Mouse (Mus musculus): ENCODE measurements around the gene Smco3. TPM values are rescaled to one million over a fixed set of nuclear protein-coding genes. Genes with fewer than 3 reads are reported as not detected.
"Not testable (repeated sequence)": the region's sequence is repeated elsewhere in the genome, so short reads cannot be mapped to it uniquely, and the experiment has no call there.

Gene Smco3
- not detected in 2 replicates for total RNA-seq (2012; rRNA removed)
- polyA plus RNA-seq (2012; ENCODE audit: insufficient read depth in 1 of 2, insufficient read length in 2 of 2, low read depth in 1 of 2, low replicate concordance in 2 of 2, missing spikeins in 1 of 2), result not detected

- Histone ChIP-seq H3K36me3 (ENCODE audit: control insufficient read depth in 1 of 2, insufficient read depth in 2 of 2, low read length in 2 of 2) (no peaks in the 10 kb centered on the region), H3K9me3 (replicated peaks; ENCODE audit: insufficient read depth, low read length) (no peaks in the 10 kb centered on the region), H3K27me3 (ENCODE audit: control insufficient read depth in 1 of 2, insufficient read depth in 2 of 2, low read length in 2 of 2) (peaks cover 1 to 3% of the 10 kb centered on the region in 2 experiments; a peak in 2 of 4 replicates), H3K4me1 (ENCODE audit: control insufficient read depth in 1 of 2, insufficient read depth in 2 of 2, low read length in 2 of 2) (no peaks in the 10 kb centered on the region), H3K79me2 (ENCODE audit: control insufficient read depth, insufficient read depth, low read length, poor library complexity) (no peaks in the 10 kb centered on the region), H3K4me3 (ENCODE audit: control insufficient read depth in 1 of 2, insufficient read depth in 1 of 2, low read depth in 2 of 2, low read length in 2 of 2) (no peak within 1 kb of the TSS), H3K27ac (ENCODE audit: control insufficient read depth, low read depth, low read length) (no peak within 1 kb of the TSS), H3K9ac (ENCODE audit: control insufficient read depth, low read depth, low read length, poor library complexity, severe bottlenecking) (no peak within 1 kb of the TSS)
- no peak for DNase-seq (ENCODE audit: low read depth, low spot score)
- TF ChIP-seq EP300 (IDR thresholded peaks at IDR 0.05; ENCODE audit: low read depth in 1 of 2, low read length in 2 of 2), result no peak
- TF ChIP-seq ZKSCAN1 (IDR thresholded peaks at IDR 0.05; ENCODE audit: low read depth, low read length), result no peak
- no peak for TF ChIP-seq MYB (IDR thresholded peaks at IDR 0.05; ENCODE audit: low read depth, low read length)
- TF ChIP-seq CHD1 (IDR thresholded peaks at IDR 0.05; ENCODE audit: low read depth, low read length), result no peak
- TF ChIP-seq KAT2A (conservative IDR thresholded peaks at IDR 0.05; ENCODE audit: low read depth, low read length), result no peak
- TF ChIP-seq USF1 (IDR thresholded peaks at IDR 0.05; ENCODE audit: low read depth, low read length), result no peak
- no peak for TF ChIP-seq ZMIZ1 (IDR thresholded peaks at IDR 0.05; ENCODE audit: low read depth, low read length)
- TF ChIP-seq MYC (IDR thresholded peaks at IDR 0.05; ENCODE audit: low read depth, low read length), result no peak
- TF ChIP-seq BHLHE40 (IDR thresholded peaks at IDR 0.05; ENCODE audit: borderline replicate concordance, low read depth, low read length), result no peak
- TF ChIP-seq ELF1 (IDR thresholded peaks at IDR 0.05; ENCODE audit: low read depth, low read length), result no peak
- no peak for TF ChIP-seq MAZ (IDR thresholded peaks at IDR 0.05; ENCODE audit: low read depth, low read length)
- TF ChIP-seq RCOR1 (IDR thresholded peaks at IDR 0.05; ENCODE audit: low read depth, low read length), result no peak
- TF ChIP-seq E2F4 (IDR thresholded peaks at IDR 0.05; ENCODE audit: borderline replicate concordance, low read depth, low read length), result no peak
Observed at GRCm38 (mm10) chr6:136835352-136835751, at the start of gene Smco3. Gene Smco3 (minus strand): TSS chr6:136835452.

DNA sequence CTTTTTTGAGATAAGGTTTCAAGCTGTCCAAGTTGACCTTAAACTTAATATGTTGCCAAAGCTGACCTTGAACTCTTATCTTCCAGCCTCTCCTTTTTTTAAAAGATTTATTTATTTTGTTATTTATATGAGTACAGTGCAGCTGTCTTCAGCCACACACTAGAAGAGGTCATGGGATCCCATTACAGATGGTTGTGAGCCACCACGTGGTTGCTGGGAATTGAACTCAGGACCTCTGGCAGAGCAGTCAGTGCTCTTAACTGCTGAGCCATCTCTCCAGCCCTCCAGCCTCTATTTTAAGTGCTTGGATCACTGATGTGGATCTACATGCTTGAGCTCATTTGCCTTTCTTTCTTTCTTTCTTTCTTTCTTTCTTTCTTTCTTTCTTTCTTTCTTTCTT is 49.5 kb upstream of the Smco3 start:
- H3K9me3 ChIP-seq (replicated peaks; ENCODE audit: insufficient read depth, low read length); H3K4me1 ChIP-seq (ENCODE audit: control insufficient read depth in 1 of 2, insufficient read depth in 2 of 2, low read length in 2 of 2); H3K36me3 ChIP-seq (ENCODE audit: control insufficient read depth in 1 of 2, insufficient read depth in 2 of 2, low read length in 2 of 2); H3K79me2 ChIP-seq (ENCODE audit: control insufficient read depth, insufficient read depth, low read length, poor library complexity); H3K27ac ChIP-seq (ENCODE audit: control insufficient read depth, low read depth, low read length); H3K27me3 ChIP-seq (ENCODE audit: control insufficient read depth in 1 of 2, insufficient read depth in 2 of 2, low read length in 2 of 2); H3K9ac ChIP-seq (ENCODE audit: control insufficient read depth, low read depth, low read length, poor library complexity, severe bottlenecking); H3K4me3 ChIP-seq (ENCODE audit: control insufficient read depth in 1 of 2, insufficient read depth in 1 of 2, low read depth in 2 of 2, low read length in 2 of 2); DNase-seq (ENCODE audit: low read depth, low spot score): not testable (repeated sequence)

- H3K9ac ChIP-seq (ENCODE audit: control insufficient read depth, low read depth, low read length, poor library complexity, severe bottlenecking), result no peak overlapping the region
- no peak for DNase-seq (ENCODE audit: low read depth, low spot score)
- no peaks in the 10 kb centered on the region for H3K36me3 ChIP-seq (ENCODE audit: control insufficient read depth in 1 of 2, insufficient read depth in 2 of 2, low read length in 2 of 2)
- H3K27ac ChIP-seq (ENCODE audit: control insufficient read depth, low read depth, low read length), result no peak overlapping the region
- H3K79me2 ChIP-seq (ENCODE audit: control insufficient read depth, insufficient read depth, low read length, poor library complexity), result no peaks in the 10 kb centered on the region
- no peaks in the 10 kb centered on the region for H3K4me1 ChIP-seq (ENCODE audit: control insufficient read depth in 1 of 2, insufficient read depth in 2 of 2, low read length in 2 of 2)
- H3K9me3 ChIP-seq (replicated peaks; ENCODE audit: insufficient read depth, low read length), result no peaks in the 10 kb centered on the region
- no peak overlapping the region for H3K4me3 ChIP-seq (ENCODE audit: control insufficient read depth in 1 of 2, insufficient read depth in 1 of 2, low read depth in 2 of 2, low read length in 2 of 2)
- TF ChIP-seq EP300 (IDR thresholded peaks at IDR 0.05; ENCODE audit: low read depth in 1 of 2, low read length in 2 of 2), result no peak
- TF ChIP-seq TBP (IDR thresholded peaks at IDR 0.05; ENCODE audit: low read depth, low read length), result no peak
- TF ChIP-seq ELF1 (IDR thresholded peaks at IDR 0.05; ENCODE audit: low read depth, low read length), result no peak
- no peak for TF ChIP-seq ZKSCAN1 (IDR thresholded peaks at IDR 0.05; ENCODE audit: low read depth, low read length)
- no peak for TF ChIP-seq BHLHE40 (IDR thresholded peaks at IDR 0.05; ENCODE audit: borderline replicate concordance, low read depth, low read length)
- TF ChIP-seq TAL1 (IDR thresholded peaks at IDR 0.05; ENCODE audit: low read length), result no peak
- TF ChIP-seq CTCF (IDR thresholded peaks at IDR 0.05 in 2 of 3, conservative IDR thresholded peaks at IDR 0.05 in 1 of 3; ENCODE audit: control insufficient read depth in 1 of 3, insufficient read depth in 1 of 3, low read depth in 2 of 3, low read length in 3 of 3, poor library complexity in 1 of 3, severe bottlenecking in 1 of 3), result no peak
- H3K27me3 ChIP-seq (ENCODE audit: control insufficient read depth in 1 of 2, insufficient read depth in 2 of 2, low read length in 2 of 2), result peaks cover 0 to 2% of the 10 kb centered on the region in 2 experiments; a peak in 1 of 4 replicates
Observed at GRCm38 (mm10) chr6:136883961-136884360, 48.7 kb upstream of the Smco3 start.

Measured in MEL (cell line).